Mouse (Mus musculus) thymus, adult 2 months (tissue): ENCODE measurements at regions not wholly inside any gene's neighbourhood (a gene's known extent, or its start where the extent isn't known, plus 50 kb on each side); places are given as distances from the start of the nearest gene placed in this dataset.

ENCODE experiments used
- CTCF ChIP-seq: fragments of 200-500 bp; IDR thresholded peaks from 2 replicates; pipeline ENCODE4 v1.5.1; 2012; ENCODE audit warnings: mild to moderate bottlenecking, control low read depth, low read length, moderate library complexity, borderline replicate concordance; ENCODE audit not compliant: control insufficient read depth, poor library complexity, insufficient read depth; ENCODE audit errors: extremely low read depth
- POLR2A ChIP-seq: fragments of 200-500 bp; IDR thresholded peaks from 2 replicates; pipeline ENCODE4 v1.6.1; 2012; ENCODE audit warnings: mild to moderate bottlenecking, low read length, control low read depth, moderate library complexity; ENCODE audit not compliant: control insufficient read depth, poor library complexity, insufficient read depth; ENCODE audit errors: extremely low read depth

DNA sequence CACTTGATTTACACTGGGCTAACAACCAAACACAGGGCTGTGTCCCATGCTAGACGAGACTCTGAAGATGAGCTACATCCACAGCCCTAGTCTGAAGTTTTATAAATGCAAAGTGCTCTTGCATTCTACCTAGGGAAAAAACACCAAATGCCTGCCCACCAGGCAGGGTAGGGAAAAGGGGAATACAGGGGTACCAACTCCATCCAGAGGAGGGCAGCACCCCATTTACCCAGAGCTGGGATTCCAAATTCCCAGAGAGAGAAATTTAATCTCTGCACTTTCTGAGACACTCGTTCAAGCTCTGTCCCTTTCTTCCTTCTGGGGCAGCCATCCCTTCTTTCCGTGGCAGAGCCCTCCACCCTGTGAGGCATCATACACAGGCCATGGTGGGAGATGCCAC, 66.8 kb upstream of the Hdhd5 start:
- TF ChIP-seq POLR2A (no peak), CTCF (no peak)
